Mouse (Mus musculus) CD4-positive, CD25-positive, alpha-beta regulatory T cell (primary cell): ENCODE results near the gene Tspan6. TPM values are rescaled to one million over a fixed set of nuclear protein-coding genes. Genes with fewer than 3 reads are reported as not detected.

Experiments used
- polyA plus RNA-seq: library from polyadenylated mRNA; unstranded; fragments of 100-300 nt; shearing (Covaris generic); gene quantifications from one replicate; pipeline ENCODE4 v1.2.1, GENCODE M21; 2017

Gene Tspan6
- polyA plus RNA-seq: 8.6 TPM

DNA sequence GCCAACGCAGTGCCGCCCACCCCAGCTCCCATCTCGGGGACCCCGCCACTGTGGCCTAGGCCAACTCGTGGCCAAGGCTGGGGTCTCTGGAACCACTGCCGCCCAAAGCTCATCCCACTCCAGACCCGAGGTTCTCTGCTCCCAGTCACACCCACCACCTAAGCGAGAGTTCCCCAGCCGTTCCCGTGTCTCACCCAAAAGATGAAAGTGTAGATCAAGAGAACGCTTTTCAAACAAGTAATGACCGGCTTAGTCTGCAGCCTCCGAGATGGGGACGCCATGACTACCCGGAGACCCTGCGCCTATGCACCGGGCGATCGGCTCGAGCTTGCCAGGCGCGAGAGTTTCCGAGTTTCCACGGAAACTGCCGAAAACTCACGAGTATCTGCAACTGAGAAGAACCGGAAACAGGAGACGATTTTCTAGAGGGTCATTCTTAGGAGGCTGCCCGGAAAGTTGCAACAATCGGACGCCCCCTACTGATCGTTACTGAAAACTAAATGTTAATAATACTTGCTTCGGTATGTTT, at the start of gene Tspan6:
Gene Tspan6, minus strand, starts transcription at position 416 of the 529 bp plus-strand sequence.

DNA sequence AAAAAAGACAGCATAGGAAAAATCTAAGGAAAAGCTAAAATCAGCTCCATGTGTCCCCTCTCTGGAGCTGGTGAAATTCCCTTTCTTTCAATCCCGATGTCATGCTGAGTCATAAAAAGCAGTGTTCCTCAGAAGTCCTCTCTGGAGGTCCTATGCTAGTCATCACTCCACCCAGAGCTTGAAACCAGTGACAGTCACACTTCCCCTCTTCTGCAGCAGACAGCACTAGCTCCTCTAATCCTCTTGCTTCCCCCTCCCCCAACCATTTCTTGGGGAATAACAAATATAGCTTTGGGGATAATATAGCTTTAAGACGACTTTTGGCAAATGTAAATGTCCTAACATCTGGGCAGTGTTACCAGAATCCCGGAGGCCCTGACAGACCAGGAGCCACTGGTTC, 10.0 kb upstream of the Tspan6 start, which contains the start of gene Srpx2:
Gene Srpx2, plus strand, starts transcription at position 166 of the 400 bp plus-strand sequence.

DNA sequence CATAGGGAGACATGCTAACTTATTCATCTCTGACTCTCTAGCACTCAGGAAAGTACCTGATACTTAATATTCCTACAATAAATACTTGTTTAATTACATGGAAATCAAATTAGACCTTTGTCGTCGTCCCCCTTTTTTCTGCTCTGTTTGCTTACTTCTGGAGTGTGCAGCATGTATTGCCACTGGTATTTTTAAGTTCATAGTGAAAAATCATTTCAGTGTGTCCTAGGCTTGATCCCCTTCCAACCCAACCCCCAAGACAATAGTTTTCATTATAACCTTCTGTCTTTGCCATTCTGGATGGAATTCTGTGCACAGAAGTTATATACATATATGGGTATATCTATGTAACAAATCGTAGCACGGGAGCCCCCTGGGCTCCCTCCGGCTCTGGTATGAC, 47.5 kb downstream of the Tspan6 start, which contains the start of gene Tnmd:
Gene Tnmd, plus strand, starts transcription at position 301 of the 400 bp plus-strand sequence.

Other genes starting within 250 kb of the Tspan6 start
- gene Pcdh19, start 209.4 kb downstream of the Tspan6 start, polyA plus RNA-seq: not detected
- gene Tnmd, start 47.4 kb downstream of the Tspan6 start, polyA plus RNA-seq: not detected
- not detected for gene Srpx2, start 10.0 kb upstream of the Tspan6 start, polyA plus RNA-seq
- 0.47 TPM for gene Sytl4, start 83.4 kb upstream of the Tspan6 start, polyA plus RNA-seq
- gene Cstf2, start 160.8 kb upstream of the Tspan6 start, polyA plus RNA-seq: 48.9 TPM